Mouse (Mus musculus): Measurements from ENCODE around the gene Fat3. TPM values are rescaled to one million over a fixed set of nuclear protein-coding genes. Genes with fewer than 3 reads are reported as not detected.

Gene Fat3
- polyA plus RNA-seq, 1 experiment from 2014 or later = 1.1 TPM

DNA sequence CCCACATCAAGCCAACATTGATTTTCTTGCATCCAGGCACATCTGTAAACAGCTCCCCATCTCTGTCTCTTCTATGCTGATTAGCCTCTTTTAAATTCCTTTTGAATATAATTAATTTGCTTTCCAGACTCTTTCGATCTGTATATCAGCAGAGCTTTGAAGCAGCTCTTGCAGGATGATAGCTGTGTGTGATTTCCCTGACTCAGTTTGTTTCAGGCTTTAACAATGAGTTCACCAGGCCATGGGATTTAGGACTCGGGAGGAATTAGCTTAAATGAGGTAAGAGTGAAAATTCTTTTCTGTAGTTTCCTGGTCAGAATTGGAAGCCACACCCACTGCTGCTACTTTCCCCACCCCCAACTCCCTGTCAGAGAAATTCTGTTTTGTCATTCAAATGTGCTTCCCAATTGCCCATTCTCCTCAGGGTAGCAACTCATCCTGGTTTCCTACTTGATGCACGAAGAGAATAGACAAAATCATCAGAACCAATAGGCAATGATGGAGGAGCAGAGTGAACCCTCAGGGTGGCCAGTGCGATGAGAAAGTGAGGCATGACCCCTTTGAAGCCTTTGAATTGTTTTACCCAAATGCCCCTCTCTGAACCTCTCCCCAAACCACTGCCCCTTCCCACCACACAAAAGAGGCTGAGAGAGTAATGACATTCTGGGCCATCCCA is 147.9 kb downstream of the Fat3 start:
- Histone ChIP-seq H3K36me3 (no peaks in the 10 kb centered on the region), H3K4me1 (0 out of 2 replicates have a peak, but pooled peaks cover 6% of the 10 kb centered on the region), H3K4me3 (no peak overlapping the region), H3K9ac (no peak overlapping the region), H3K27ac (replicated peaks) (no peak overlapping the region), H3K9me3 (no peaks in the 10 kb centered on the region), H3K27me3 (replicated peaks) (no peaks in the 10 kb centered on the region; the same call in 1 of the 2 replicates), H3K4me2 (no peak overlapping the region)
- 41% methylated on average over 4 of the region's 4 CpGs for WGBS
- no peak for ATAC-seq (ENCODE audit: extremely low read depth, insufficient number of reproducible peaks, low FRiP score, low TSS enrichment)

DNA sequence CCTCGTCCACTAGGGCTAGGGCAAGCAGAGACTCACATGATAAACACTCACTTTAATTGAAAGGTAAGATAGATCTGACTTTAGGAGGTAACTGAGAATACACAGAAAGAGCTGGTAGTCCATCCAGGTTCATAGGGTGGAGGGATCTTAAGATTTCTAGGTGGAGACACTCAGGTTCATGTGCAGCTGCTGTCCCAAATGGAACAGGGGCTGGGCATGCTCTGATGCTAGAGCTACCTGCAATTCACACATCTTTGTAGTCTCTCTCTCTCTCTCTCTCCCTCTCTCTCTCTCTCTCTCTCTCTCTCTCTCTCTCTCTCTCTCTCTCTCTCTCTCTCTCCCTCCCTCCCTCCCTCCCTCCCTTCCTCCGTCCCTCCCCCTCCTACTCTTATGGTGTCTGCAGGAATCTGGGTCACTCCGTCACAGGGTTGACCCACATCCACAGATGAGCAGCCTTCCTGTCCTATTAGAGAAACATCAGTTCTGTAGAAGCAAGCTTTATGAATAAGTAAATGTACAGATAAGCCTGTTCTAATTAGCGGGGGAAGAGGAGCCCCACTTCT is 148.5 kb downstream of the Fat3 start:
- Histone ChIP-seq H3K9ac (no peak overlapping the region), H3K9me3 (no peaks in the 10 kb centered on the region), H3K4me1 (0 out of 2 replicates have a peak, but pooled peaks cover 6% of the 10 kb centered on the region), H3K36me3 (no peaks in the 10 kb centered on the region), H3K4me3 (no peak overlapping the region), H3K4me2 (no peak overlapping the region), H3K27me3 (replicated peaks) (peaks cover 3% of the 10 kb centered on the region), H3K27ac (replicated peaks) (no peak overlapping the region)
- no peak for ATAC-seq (ENCODE audit: extremely low read depth, insufficient number of reproducible peaks, low FRiP score, low TSS enrichment)
- 47% methylated on average over 3 of the region's 4 CpGs for WGBS

DNA sequence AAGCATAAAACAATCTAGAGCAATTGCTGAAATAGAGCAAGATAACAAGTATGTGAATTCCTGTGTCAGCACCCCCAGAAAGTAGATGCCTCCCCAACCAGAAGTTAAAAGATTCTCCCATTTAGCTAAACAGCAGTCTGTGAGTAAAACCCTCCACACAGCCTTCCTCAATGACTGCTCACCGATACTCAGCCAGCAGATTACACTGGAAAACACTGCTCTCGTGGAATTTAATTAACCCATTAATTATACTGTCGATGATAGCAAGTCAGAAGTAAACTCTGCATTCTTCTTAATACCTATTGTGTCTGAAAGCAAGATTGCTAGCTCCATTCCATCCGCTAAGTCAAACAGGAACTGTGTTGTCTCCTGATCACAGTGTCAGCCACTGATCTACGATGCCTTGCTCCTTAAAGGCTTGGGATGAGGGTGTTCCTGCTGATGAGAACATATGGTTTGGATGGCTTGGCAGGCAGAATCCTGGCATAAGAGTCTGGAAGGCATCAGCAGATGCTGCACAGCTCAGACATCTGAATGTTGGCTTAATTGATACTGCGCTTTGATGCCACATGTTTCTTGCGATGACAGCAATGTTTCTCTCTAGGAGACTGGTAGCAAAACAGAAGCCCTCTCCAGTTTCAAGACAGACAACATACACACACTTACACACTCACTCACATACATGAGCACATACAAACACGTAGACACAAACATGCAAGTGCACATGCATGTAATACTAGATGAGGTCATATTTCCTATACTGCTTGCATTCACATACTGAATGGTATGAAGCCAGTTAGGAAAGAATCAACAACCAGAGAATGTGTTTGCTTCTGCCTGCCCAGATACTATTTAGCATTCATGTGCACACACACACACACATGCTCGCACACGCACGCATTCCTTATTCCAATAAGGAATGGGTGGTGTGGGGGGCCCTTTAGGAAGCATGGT is 155.9 kb downstream of the Fat3 start:
- H3K4me2 ChIP-seq = no peak overlapping the region
- no peak for ATAC-seq (ENCODE audit: extremely low read depth, insufficient number of reproducible peaks, low FRiP score, low TSS enrichment)
- no peak overlapping the region for H3K27ac ChIP-seq (replicated peaks)
- H3K4me1 ChIP-seq = peaks cover 21% of the 10 kb centered on the region
- no peak overlapping the region for H3K9ac ChIP-seq
- WGBS = 80% methylated on average over 11 of the region's 11 CpGs
- H3K36me3 ChIP-seq = no peaks in the 10 kb centered on the region
- H3K4me3 ChIP-seq = no peak overlapping the region
- H3K9me3 ChIP-seq = no peaks in the 10 kb centered on the region
- peaks cover 27% of the 10 kb centered on the region for H3K27me3 ChIP-seq (replicated peaks)

DNA sequence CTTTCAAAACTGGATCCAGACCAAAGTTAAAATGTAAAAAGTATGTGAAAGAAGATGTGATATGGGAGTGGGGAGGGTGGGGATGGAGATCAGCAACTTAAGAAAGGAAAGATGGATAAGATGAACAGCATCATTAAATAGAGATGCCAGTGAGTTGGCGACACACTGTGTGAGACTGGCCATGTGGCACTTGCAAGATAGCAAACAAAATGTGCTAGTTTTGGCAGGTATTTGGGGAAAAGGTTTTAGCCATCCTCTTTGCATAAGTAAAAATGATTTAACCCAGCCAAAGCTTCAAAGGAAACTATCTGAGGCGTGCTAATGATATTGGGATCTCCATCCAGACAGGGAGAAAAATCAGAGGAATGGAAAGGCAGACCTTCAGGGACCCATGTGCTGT is 157.9 kb downstream of the Fat3 start:
- Histone ChIP-seq H3K36me3 (no peaks in the 10 kb centered on the region), H3K4me3 (no peak overlapping the region), H3K4me1 (peaks cover 21% of the 10 kb centered on the region), H3K9ac (no peak overlapping the region), H3K4me2 (no peak overlapping the region), H3K9me3 (no peaks in the 10 kb centered on the region), H3K27me3 (replicated peaks) (peaks cover 27% of the 10 kb centered on the region), H3K27ac (replicated peaks) (no peak overlapping the region)
- 65% methylated on average over 2 of the region's 2 CpGs for WGBS
- ATAC-seq (ENCODE audit: extremely low read depth, insufficient number of reproducible peaks, low FRiP score, low TSS enrichment) = no peak

DNA sequence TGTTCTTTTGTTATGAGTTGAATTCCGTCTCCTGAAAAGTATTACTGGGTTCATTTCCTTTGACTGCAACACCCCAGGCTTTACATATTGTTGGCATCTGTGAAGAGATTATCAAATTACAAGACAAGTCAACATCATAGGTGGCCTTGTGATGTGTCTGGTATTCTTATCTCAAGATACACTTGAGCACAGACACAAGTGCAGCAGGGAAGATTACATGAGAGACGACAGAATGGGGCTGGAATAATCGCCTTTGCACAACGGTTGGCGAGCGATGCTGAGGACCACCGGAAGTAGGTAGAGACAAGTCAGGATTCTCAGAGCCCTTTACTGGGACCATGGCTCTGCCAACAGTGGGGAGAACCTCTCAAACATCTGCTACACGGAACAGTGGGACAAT is 158.5 kb downstream of the Fat3 start:
- WGBS = 30% methylated on average over 8 of the region's 8 CpGs
- Histone ChIP-seq H3K9ac (no peak overlapping the region), H3K4me2 (no peak overlapping the region), H3K4me1 (peaks cover 21% of the 10 kb centered on the region), H3K27me3 (replicated peaks) (peaks cover 24% of the 10 kb centered on the region), H3K36me3 (no peaks in the 10 kb centered on the region), H3K9me3 (no peaks in the 10 kb centered on the region), H3K27ac (replicated peaks) (no peak overlapping the region), H3K4me3 (no peak overlapping the region)
- no peak for ATAC-seq (ENCODE audit: extremely low read depth, insufficient number of reproducible peaks, low FRiP score, low TSS enrichment)

DNA sequence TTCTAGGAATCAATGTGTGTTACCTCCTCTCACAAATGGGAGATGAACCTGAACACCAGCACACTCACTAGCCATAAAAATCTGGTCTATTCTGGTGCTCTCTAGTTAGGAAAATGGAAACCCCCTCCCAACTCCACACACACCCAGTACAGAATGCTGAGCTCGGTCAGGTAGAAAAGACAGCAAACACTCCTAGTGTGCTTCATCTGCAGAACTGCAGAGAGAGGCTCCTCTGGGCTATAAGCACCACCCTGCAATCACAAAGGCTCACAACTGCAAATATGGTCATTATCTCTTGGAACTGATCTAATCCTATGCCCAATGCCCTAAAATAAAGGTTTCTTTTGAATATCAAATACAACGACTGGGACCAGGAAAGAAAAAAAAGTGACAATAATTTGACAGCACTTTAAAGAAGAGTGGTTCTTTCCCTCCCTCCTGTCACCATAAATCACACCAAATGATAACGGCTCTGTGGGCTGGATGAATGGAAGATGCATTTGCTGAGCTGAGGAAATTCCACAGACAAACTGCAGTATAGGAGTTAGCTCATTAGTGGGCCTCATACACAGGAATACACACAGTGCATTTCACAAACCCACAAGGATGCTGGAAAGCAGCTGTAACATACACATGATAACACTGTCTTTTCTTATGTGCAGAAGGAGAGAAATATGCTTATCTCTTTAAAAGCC is 170.6 kb downstream of the Fat3 start:
- no peak for ATAC-seq (ENCODE audit: extremely low read depth, insufficient number of reproducible peaks, low FRiP score, low TSS enrichment)
- Histone ChIP-seq H3K9me3 (no peaks in the 10 kb centered on the region), H3K4me3 (no peak overlapping the region), H3K4me2 (no peak overlapping the region), H3K4me1 (no peaks in the 10 kb centered on the region), H3K27ac (replicated peaks) (no peak overlapping the region), H3K36me3 (no peaks in the 10 kb centered on the region), H3K9ac (no peak overlapping the region), H3K27me3 (replicated peaks) (no peaks in the 10 kb centered on the region)
- 52% methylated on average over 3 of the region's 3 CpGs for WGBS

DNA sequence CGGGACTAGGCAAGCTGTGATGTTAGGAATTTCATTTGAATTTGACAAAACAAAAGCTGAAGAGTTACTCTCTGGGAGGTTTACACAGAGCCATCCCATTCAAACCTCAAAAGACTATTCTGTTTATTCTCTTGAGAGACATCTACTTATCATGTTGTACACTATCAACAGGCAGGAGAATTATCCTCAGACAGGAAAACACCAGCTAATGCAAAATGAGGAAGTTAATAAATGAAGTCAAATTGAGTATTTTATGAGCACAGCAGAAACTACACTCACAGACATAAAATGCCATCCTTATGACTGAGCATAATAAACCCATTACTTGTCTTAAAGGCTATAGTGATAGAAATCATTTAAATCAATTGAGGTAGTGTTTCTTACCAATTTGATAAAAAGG is 182.1 kb downstream of the Fat3 start:
- no peak for ATAC-seq (ENCODE audit: extremely low read depth, insufficient number of reproducible peaks, low FRiP score, low TSS enrichment)
- H3K4me3 ChIP-seq = no peak overlapping the region

DNA sequence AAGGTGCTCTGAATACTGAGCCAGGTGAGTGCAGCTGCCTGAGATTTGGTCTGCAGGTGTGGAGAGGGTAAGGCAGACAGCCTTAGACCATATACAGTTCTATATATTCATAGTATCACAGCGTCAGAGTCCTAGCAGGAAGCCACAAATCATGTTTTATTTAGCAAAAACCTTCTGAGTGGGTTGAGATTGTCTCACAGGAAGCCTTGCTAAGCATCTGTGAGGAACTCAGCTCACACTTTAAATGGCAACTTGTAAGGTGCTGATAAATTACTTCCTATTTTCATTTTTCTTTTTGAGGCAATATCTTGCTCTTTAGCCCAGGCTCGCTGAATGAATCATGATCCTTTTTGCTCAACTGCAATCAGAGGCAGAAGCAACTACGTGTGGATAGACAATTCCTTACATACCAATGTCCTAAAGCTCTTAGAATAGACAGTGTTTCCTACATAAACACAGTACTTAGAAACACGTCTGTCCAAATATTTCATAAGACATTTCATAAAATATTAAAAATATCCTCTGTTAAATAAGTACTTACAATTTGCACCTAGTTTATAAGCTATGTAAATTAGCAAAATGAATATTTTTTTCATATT is 188.4 kb downstream of the Fat3 start:
- Histone ChIP-seq H3K4me3 (no peak overlapping the region), H3K27ac (replicated peaks) (no peak overlapping the region), H3K27me3 (replicated peaks) (no peaks in the 10 kb centered on the region), H3K9ac (no peak overlapping the region), H3K9me3 (no peaks in the 10 kb centered on the region), H3K4me1 (peaks cover 30% of the 10 kb centered on the region), H3K4me2 (no peak overlapping the region), H3K36me3 (no peaks in the 10 kb centered on the region)
- WGBS = 28% methylated on average over 4 of the region's 4 CpGs
- ATAC-seq (ENCODE audit: extremely low read depth, insufficient number of reproducible peaks, low FRiP score, low TSS enrichment) = no peak

More for the DNA sequence above, 182.1 kb downstream of the Fat3 start:
- Histone ChIP-seq H3K9ac (no peak overlapping the region), H3K9me3 (no peaks in the 10 kb centered on the region), H3K4me2 (no peak overlapping the region), H3K27me3 (replicated peaks) (no peaks in the 10 kb centered on the region), H3K27ac (replicated peaks) (no peak overlapping the region), H3K4me1 (no peaks in the 10 kb centered on the region), H3K36me3 (no peaks in the 10 kb centered on the region)
- WGBS = 67% methylated on average over 1 of the region's 1 CpGs

DNA sequence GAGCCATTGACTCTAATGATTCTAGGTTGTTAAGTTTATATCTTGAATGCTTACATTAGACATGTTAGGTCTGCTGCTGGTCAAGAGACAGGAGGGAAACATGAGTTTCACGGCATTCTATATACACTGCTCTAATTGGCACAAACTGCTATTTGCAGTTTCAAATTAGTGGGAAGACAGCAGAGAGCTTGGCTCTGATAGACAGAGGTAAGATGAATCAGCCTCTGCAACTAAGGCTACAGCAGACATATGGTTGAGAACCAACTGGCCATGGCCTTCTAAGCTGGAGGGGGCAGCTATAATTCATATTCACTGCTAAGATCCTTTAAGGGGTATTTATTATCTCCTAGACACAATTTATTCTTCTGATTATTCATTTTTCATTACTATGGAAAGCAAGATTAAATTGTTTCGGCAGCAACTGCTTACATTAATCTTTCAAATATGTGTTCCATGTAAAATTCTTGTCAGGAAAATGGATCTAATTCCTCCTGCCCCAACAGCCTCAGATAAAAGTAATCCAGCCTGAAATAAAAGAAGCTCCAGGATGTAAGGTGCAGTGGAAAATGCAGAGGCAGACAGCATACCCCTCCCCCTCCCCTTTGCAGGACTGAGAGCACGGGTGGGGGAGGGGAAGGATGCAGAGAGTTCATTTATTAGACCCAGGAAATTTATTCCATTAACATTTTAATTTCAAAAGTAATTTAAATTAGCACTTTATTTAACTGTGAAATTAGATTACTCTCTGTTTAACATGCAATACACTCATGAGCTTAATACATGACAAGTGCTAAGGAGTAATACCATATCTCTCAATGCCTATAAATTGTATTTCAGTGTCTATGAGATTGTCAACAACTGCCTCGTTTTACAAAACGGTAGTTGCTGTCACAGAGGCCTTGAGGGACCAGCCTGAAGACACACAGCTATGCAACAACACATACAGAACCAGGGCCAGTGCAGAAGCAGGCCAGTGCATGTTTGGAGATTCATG is 189.9 kb downstream of the Fat3 start:
- Histone ChIP-seq H3K9ac (no peak overlapping the region), H3K4me1 (peaks cover 31% of the 10 kb centered on the region), H3K36me3 (no peaks in the 10 kb centered on the region), H3K9me3 (no peaks in the 10 kb centered on the region), H3K4me2 (no peak overlapping the region), H3K4me3 (no peak overlapping the region), H3K27ac (replicated peaks) (no peak overlapping the region), H3K27me3 (replicated peaks) (no peaks in the 10 kb centered on the region)
- 60% methylated on average over 5 of the region's 5 CpGs for WGBS
- ATAC-seq (ENCODE audit: extremely low read depth, insufficient number of reproducible peaks, low FRiP score, low TSS enrichment) = no peak

DNA sequence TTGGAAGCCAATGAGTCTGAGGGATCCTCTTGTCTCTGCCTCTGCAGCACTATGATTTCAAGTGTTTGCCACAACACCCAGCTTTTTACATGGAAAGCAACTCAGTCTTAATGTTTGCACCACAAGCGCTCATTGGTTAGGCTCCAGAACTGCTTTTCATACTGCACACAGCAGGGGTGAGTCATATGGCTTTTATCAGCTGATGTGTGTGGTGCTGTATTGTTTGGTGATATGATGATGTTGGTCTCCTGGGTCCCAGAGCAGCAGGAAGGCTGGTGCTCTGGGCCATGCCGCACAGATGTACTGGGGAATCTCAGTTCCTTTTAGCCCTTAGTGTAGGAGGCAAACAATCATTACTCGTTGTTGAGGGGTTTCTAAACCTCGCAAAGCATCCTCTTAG is 190.8 kb downstream of the Fat3 start:
- no peaks in the 10 kb centered on the region for H3K9me3 ChIP-seq
- H3K9ac ChIP-seq = no peak overlapping the region
- no peak overlapping the region for H3K27ac ChIP-seq (replicated peaks)
- no peaks in the 10 kb centered on the region for H3K36me3 ChIP-seq
- no peak for ATAC-seq (ENCODE audit: extremely low read depth, insufficient number of reproducible peaks, low FRiP score, low TSS enrichment)
- no peak overlapping the region for H3K4me2 ChIP-seq
- no peak overlapping the region for H3K4me3 ChIP-seq
- no peaks in the 10 kb centered on the region for H3K27me3 ChIP-seq (replicated peaks)
- peaks cover 39% of the 10 kb centered on the region for H3K4me1 ChIP-seq
- 70% methylated on average over 4 of the region's 4 CpGs for WGBS
